In genomic region chr8:90907516-90907847, GRCm38 (mm10) we compare ENCODE assay signal across 8 mouse cellular contexts.
DNase-seq lines count a peak whose midpoint lies in the region; ATAC-seq and TF ChIP-seq lines count a peak whose summit lies in the region.

No protein-coding gene starts in this region.

- 21% methylated on average over 10 of the region's 10 CpGs for WGBS in kidney, embryonic 14.5 days
- WGBS in hindbrain, embryonic 15.5 days: 21% methylated on average over 10 of the region's 10 CpGs
- 20% methylated on average over 10 of the region's 10 CpGs for WGBS in midbrain, embryonic 13.5 days

- no peaks in the 10 kb centered on the region for H3K9me3 ChIP-seq in kidney, embryonic 14.5 days (ENCODE audit: control insufficient read depth, low read length)
- no peaks in the 10 kb centered on the region for H3K9me3 ChIP-seq in hindbrain, embryonic 15.5 days
- H3K9me3 ChIP-seq in midbrain, embryonic 13.5 days: no peaks in the 10 kb centered on the region

- peak overlapping the region; percentile 78 for H3K9ac ChIP-seq in kidney, embryonic 14.5 days (ENCODE audit: low read depth, low read length)
- H3K9ac ChIP-seq in hindbrain, embryonic 15.5 days: peak overlapping the region; percentile 80
- peak overlapping the region; percentile 78 for H3K9ac ChIP-seq in midbrain, embryonic 13.5 days (replicated peaks)

- peak overlapping the region; percentile 79 for H3K4me3 ChIP-seq in kidney, embryonic 14.5 days (ENCODE audit: low read length)
- peak overlapping the region; percentile 83 for H3K4me3 ChIP-seq in bone marrow macrophage, adult 2 months (ENCODE audit: insufficient read depth, low read length)
- peak overlapping the region; percentile 88 for H3K4me3 ChIP-seq in hindbrain, embryonic 15.5 days
- H3K4me3 ChIP-seq in midbrain, embryonic 13.5 days (replicated peaks): peak overlapping the region; percentile 74

- H3K27me3 ChIP-seq in kidney, embryonic 14.5 days (ENCODE audit: control insufficient read depth, insufficient read depth, low read length): no peaks in the 10 kb centered on the region
- no peaks in the 10 kb centered on the region for H3K27me3 ChIP-seq in hindbrain, embryonic 15.5 days
- H3K27me3 ChIP-seq in midbrain, embryonic 13.5 days: no peaks in the 10 kb centered on the region

- peak overlapping the region; percentile 70; the same call in 1 of the 2 replicates for H3K27ac ChIP-seq in kidney, embryonic 14.5 days (ENCODE audit: low read depth, low read length)
- no peak overlapping the region for H3K27ac ChIP-seq in bone marrow macrophage, adult 2 months (ENCODE audit: insufficient read depth, low read depth, low read length)
- peak overlapping the region; percentile 92 for H3K27ac ChIP-seq in hindbrain, embryonic 15.5 days (replicated peaks)
- peak overlapping the region; percentile 82 for H3K27ac ChIP-seq in midbrain, embryonic 13.5 days

- peak overlapping the region; percentile 87 for H3K4me2 ChIP-seq in kidney, embryonic 14.5 days (replicated peaks; ENCODE audit: low read depth, low read length)
- peak overlapping the region; percentile 97 for H3K4me2 ChIP-seq in hindbrain, embryonic 15.5 days
- H3K4me2 ChIP-seq in midbrain, embryonic 13.5 days (replicated peaks): peak overlapping the region; percentile 97

- no peak for DNase-seq in kidney, postnatal 4 days
- DNase-seq in adrenal gland, adult 2 months: no peak
- no peak for DNase-seq in left cerebral cortex, adult 11 months (ENCODE audit: low spot score)
- DNase-seq in urinary bladder, postnatal 36 days (ENCODE audit: low spot score in 2 of 2): no peak

- ATAC-seq in kidney, embryonic 14.5 days (ENCODE audit: low FRiP score, low TSS enrichment): no peak
- no peak for ATAC-seq in hindbrain, embryonic 15.5 days (ENCODE audit: low FRiP score, low read depth)
- ATAC-seq in midbrain, embryonic 13.5 days: no peak

- no peaks in the 10 kb centered on the region for H3K4me1 ChIP-seq in kidney, embryonic 14.5 days (ENCODE audit: control insufficient read depth, insufficient read depth, low read length)
- H3K4me1 ChIP-seq in bone marrow macrophage, adult 2 months (ENCODE audit: control insufficient read depth, insufficient read depth, low read length): peaks cover 2% of the 10 kb centered on the region; the same call in 1 of the 2 replicates
- peaks cover 15% of the 10 kb centered on the region for H3K4me1 ChIP-seq in hindbrain, embryonic 15.5 days (replicated peaks)
- H3K4me1 ChIP-seq in midbrain, embryonic 13.5 days (replicated peaks): peaks cover 18% of the 10 kb centered on the region

- no peak for TF ChIP-seq CTCF in bone marrow macrophage, adult 2 months (IDR thresholded peaks at IDR 0.05; ENCODE audit: low read depth, low read length)

- H3K36me3 ChIP-seq in kidney, embryonic 14.5 days (ENCODE audit: control insufficient read depth, insufficient read depth, low read length): no peaks in the 10 kb centered on the region
- H3K36me3 ChIP-seq in hindbrain, embryonic 15.5 days: no peaks in the 10 kb centered on the region
- no peaks in the 10 kb centered on the region for H3K36me3 ChIP-seq in midbrain, embryonic 13.5 days

- no peak for TF ChIP-seq POLR2A in bone marrow macrophage, adult 2 months (IDR thresholded peaks at IDR 0.05; ENCODE audit: borderline replicate concordance, low read depth, low read length)
